Mouse (Mus musculus) liver, adult 2 months (tissue): ENCODE measurements at regions not wholly inside any gene's neighbourhood (a gene's known extent, or its start where the extent isn't known, plus 50 kb on each side); places are given as distances from the start of the nearest gene placed in this dataset.

Experiments
- DNase-seq: peaks from one replicate; pipeline ENCODE4 v3.0.0-alpha.2; 2011; ENCODE audit warnings: low read depth, low spot score; ENCODE audit errors: extremely low read depth
- H3K27ac ChIP-seq: fragments of 200-500 bp; replicated peaks from 2 replicates; pipeline ENCODE4 v1.5.1; 2012; ENCODE audit warnings: low read depth, mild to moderate bottlenecking, control low read depth, inconsistent platforms, low read length; ENCODE audit not compliant: insufficient read depth
- H3K27me3 ChIP-seq: fragments of 200-500 bp; 2 replicates; pipeline ENCODE4 v1.6.1; 2012; ENCODE audit warnings: mild to moderate bottlenecking, moderate library complexity, low read length, inconsistent platforms; ENCODE audit not compliant: control insufficient read depth, insufficient read depth
- H3K36me3 ChIP-seq: fragments of 200-500 bp; 2 replicates; pipeline ENCODE4 v1.6.1; 2012; ENCODE audit warnings: low read length, inconsistent platforms; ENCODE audit not compliant: control insufficient read depth, insufficient read depth
- H3K4me1 ChIP-seq: fragments of 200-500 bp; 2 replicates; pipeline ENCODE4 v1.6.1; 2011; ENCODE audit warnings: low read length; ENCODE audit not compliant: control insufficient read depth, insufficient read depth
- H3K4me3 ChIP-seq: fragments of 200-500 bp; 2 replicates; pipeline ENCODE4 v1.5.1; 2011; ENCODE audit warnings: low read depth, mild to moderate bottlenecking, control low read depth, low read length, moderate library complexity; ENCODE audit not compliant: insufficient read depth
- H3K79me2 ChIP-seq: fragments of 200-500 bp; 2 replicates; pipeline ENCODE4 v1.6.1; 2012; ENCODE audit warnings: inconsistent platforms, mild to moderate bottlenecking, low read length, moderate library complexity; ENCODE audit not compliant: control insufficient read depth, insufficient read depth
- H3K9ac ChIP-seq: fragments of 200-500 bp; 2 replicates; pipeline ENCODE4 v1.6.1; 2012; ENCODE audit warnings: low read depth, mild to moderate bottlenecking, control low read depth, inconsistent platforms, low read length
- CTCF ChIP-seq: fragments of 200-500 bp; IDR thresholded peaks from 2 replicates; pipeline ENCODE4 v1.5.1; 2011; ENCODE audit warnings: low read depth, low read length, control low read depth
- POLR2A ChIP-seq: fragments of 200-500 bp; IDR thresholded peaks from 2 replicates; pipeline ENCODE4 v1.6.1; 2011; ENCODE audit warnings: low read length, control low read depth; ENCODE audit not compliant: insufficient read depth; ENCODE audit errors: extremely low read depth
- WGBS: fragments of 180-500 bp; shearing (Covaris S2); methylation state at CpG from one replicate; pipeline ENCODE4 v1.1.7; 2018; 5-methylcytosine and 5-hydroxymethylcytosine counted together

GRCm38 (mm10) chr7:117258557-117258956, 122.2 kb upstream of the Xylt1 start:
- H3K9ac ChIP-seq = no peak overlapping the region
- no peaks in the 10 kb centered on the region for H3K4me1 ChIP-seq
- TF ChIP-seq CTCF = no peak
- TF ChIP-seq POLR2A = no peak
- no peak overlapping the region for H3K27ac ChIP-seq
- H3K4me3 ChIP-seq = no peak overlapping the region
- 70% methylated on average over 5 of the region's 5 CpGs for WGBS
- H3K79me2 ChIP-seq = no peaks in the 10 kb centered on the region
- no peaks in the 10 kb centered on the region for H3K36me3 ChIP-seq
- H3K27me3 ChIP-seq = no peaks in the 10 kb centered on the region
- DNase-seq = no peak

DNA sequence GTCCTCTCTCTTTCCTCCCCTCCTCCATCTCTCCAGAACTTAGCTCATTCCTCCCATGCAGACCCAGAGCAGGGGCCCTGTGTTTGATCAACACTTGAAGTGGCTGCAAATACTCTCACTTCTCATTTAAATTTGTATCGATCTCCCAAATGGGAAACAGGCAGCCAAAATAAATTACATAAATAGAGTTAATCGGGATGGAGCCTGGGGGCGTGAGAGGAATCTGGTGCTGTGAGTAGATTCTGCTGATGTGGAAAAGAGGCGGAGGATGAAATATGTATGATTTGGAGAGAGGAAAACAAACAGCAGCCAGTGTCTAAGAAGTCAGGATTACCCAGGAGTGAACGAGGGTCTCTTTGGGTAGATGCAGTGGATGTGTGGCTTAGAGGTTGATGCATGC, 121.6 kb upstream of the Xylt1 start:
- no peak for DNase-seq
- no peaks in the 10 kb centered on the region for H3K36me3 ChIP-seq
- H3K4me3 ChIP-seq = no peak overlapping the region
- H3K79me2 ChIP-seq = no peaks in the 10 kb centered on the region
- 65% methylated on average over 5 of the region's 5 CpGs for WGBS
- H3K4me1 ChIP-seq = no peaks in the 10 kb centered on the region
- no peak overlapping the region for H3K27ac ChIP-seq
- TF ChIP-seq POLR2A (no peak), CTCF (no peak)
- no peaks in the 10 kb centered on the region for H3K27me3 ChIP-seq
- H3K9ac ChIP-seq = no peak overlapping the region

DNA sequence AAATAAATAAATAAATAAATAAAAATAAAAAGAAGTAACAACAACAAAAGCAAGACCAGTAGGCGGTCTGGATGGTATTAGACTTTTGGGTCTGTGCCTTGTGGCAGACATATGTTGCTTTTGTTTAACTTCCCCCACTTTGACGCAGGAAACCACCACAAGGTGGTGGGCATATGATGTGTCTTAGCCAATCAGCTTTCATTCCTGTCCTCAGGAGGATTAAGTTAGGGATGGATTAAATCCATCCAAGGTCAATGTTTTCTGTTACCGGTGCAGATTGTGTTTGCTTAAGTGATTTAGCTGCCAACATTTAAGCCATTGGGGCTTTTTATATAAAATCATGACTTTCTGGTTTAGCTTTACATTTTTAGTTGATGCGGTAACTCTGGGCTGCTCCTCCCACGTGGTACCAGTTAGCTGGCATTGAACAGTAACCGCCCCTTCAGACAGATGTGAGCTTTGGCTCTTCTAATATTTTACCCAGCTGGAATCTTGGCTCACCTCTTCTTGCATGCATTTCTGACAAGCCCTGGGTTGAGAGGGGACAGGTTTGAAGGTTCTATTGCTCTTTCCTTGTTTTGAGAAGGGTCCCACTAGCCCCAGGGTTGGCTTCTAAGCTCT, 121.0 kb upstream of the Xylt1 start:
- Histone ChIP-seq H3K4me3 (no peak overlapping the region), H3K4me1 (no peaks in the 10 kb centered on the region), H3K36me3 (no peaks in the 10 kb centered on the region), H3K9ac (no peak overlapping the region), H3K79me2 (no peaks in the 10 kb centered on the region), H3K27me3 (no peaks in the 10 kb centered on the region; the same call in 1 of the 2 replicates), H3K27ac (no peak overlapping the region)
- WGBS = 70% methylated on average over 6 of the region's 6 CpGs
- no peak for DNase-seq
- TF ChIP-seq POLR2A (no peak), CTCF (no peak)

DNA sequence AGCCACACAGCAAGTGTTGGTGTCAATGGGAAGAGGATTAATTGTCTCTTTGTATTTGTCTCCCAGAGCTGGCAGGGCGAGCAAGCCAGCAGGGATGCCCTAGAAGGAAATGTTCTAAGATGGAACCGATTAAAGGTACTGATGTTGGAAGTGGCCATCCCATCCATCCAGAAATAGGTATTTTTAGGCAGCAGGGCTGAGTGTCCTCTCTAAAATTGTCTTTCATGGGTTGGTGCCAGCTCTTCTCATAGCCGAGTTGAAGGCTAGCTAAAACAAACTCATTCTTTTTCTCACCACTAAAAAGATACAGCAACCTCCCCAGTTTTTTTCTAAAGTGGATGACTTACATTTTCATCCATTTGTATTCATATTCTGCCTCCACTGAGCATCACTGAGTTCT, 120.2 kb upstream of the Xylt1 start:
- 69% methylated on average over 3 of the region's 3 CpGs for WGBS

GRCm38 (mm10) chr7:117263126-117263525, 117.7 kb upstream of the Xylt1 start:
- Histone ChIP-seq H3K27ac (no peak overlapping the region), H3K9ac (no peak overlapping the region), H3K27me3 (no peaks in the 10 kb centered on the region; the same call in 1 of the 2 replicates), H3K36me3 (no peaks in the 10 kb centered on the region), H3K4me1 (no peaks in the 10 kb centered on the region), H3K79me2 (no peaks in the 10 kb centered on the region), H3K4me3 (no peak overlapping the region)
- no peak for TF ChIP-seq CTCF
- TF ChIP-seq POLR2A = no peak
- DNase-seq = no peak
- 87% methylated on average over 12 of the region's 12 CpGs for WGBS

More for the DNA sequence above, 120.2 kb upstream of the Xylt1 start:
- H3K36me3 ChIP-seq = no peaks in the 10 kb centered on the region
- no peak overlapping the region for H3K27ac ChIP-seq
- H3K4me1 ChIP-seq = no peaks in the 10 kb centered on the region
- no peaks in the 10 kb centered on the region; the same call in 1 of the 2 replicates for H3K27me3 ChIP-seq
- DNase-seq = no peak
- H3K79me2 ChIP-seq = no peaks in the 10 kb centered on the region
- TF ChIP-seq POLR2A (no peak), CTCF (no peak)
- no peak overlapping the region for H3K9ac ChIP-seq
- no peak overlapping the region for H3K4me3 ChIP-seq

DNA sequence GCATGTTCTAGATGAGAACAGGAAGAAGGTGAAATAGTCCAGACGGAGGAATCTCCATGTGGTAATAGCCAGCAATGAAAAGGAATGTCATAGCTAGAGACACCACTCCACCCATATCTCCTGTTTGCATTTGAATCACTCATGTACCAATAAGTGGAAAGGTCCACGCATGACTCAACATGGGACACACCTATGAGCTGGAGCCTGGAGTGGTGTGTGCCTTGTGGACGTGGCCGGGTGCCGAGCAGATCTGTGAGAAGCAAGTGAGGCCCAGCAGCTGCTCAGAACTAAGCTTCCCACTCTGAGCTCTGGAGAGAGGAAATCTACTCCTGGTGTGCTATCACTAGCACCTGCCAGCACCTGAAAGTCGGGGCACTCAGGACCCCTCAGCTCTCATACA, 116.4 kb upstream of the Xylt1 start:
- no peak for TF ChIP-seq CTCF
- TF ChIP-seq POLR2A = no peak
- H3K36me3 ChIP-seq = no peaks in the 10 kb centered on the region
- no peaks in the 10 kb centered on the region for H3K79me2 ChIP-seq
- no peak for DNase-seq
- H3K4me3 ChIP-seq = no peak overlapping the region
- H3K4me1 ChIP-seq = no peaks in the 10 kb centered on the region
- H3K27ac ChIP-seq = no peak overlapping the region
- no peak overlapping the region for H3K9ac ChIP-seq
- no peaks in the 10 kb centered on the region; the same call in 1 of the 2 replicates for H3K27me3 ChIP-seq
- WGBS = 82% methylated on average over 6 of the region's 6 CpGs
